Mouse (Mus musculus) small intestine, adult 2 months (tissue): Measurements from ENCODE around the gene C4b. TPM values are rescaled to one million over a fixed set of nuclear protein-coding genes. Genes with fewer than 3 reads are reported as not detected.
"Not testable (repeated sequence)": the region's sequence is repeated elsewhere in the genome, so short reads cannot be mapped to it uniquely, and the experiment has no call there.

Experiments used
- H3K27ac ChIP-seq: fragments of 200-500 bp; 2 replicates; pipeline ENCODE4 v1.5.1; 2012; ENCODE audit warnings: low read depth, low read length, control low read depth, inconsistent platforms; ENCODE audit not compliant: insufficient read depth
- H3K27me3 ChIP-seq: fragments of 200-500 bp; 2 replicates; pipeline ENCODE4 v1.6.1; 2012; ENCODE audit warnings: mild to moderate bottlenecking, moderate library complexity, low read length, inconsistent platforms; ENCODE audit not compliant: control insufficient read depth, insufficient read depth
- H3K36me3 ChIP-seq: fragments of 200-500 bp; 2 replicates; pipeline ENCODE4 v1.6.1; 2012; ENCODE audit warnings: mild to moderate bottlenecking, low read length, control low read depth, inconsistent platforms; ENCODE audit not compliant: control insufficient read depth, insufficient read depth
- H3K4me1 ChIP-seq: fragments of 200-500 bp; 2 replicates; pipeline ENCODE4 v1.6.1; 2012; ENCODE audit warnings: low read length, inconsistent platforms, mixed read lengths; ENCODE audit not compliant: control insufficient read depth, insufficient read depth, insufficient read length
- H3K4me3 ChIP-seq: fragments of 200-500 bp; 2 replicates; pipeline ENCODE4 v1.5.1; 2012; ENCODE audit warnings: low read depth, mild to moderate bottlenecking, control low read depth, inconsistent platforms, low read length, moderate library complexity
- CTCF ChIP-seq: fragments of 200-500 bp; IDR thresholded peaks from 2 replicates; pipeline ENCODE4 v1.5.1; 2012; ENCODE audit warnings: low read depth, mild to moderate bottlenecking, control low read depth, inconsistent platforms, low read length, moderate library complexity, mixed read lengths; ENCODE audit not compliant: insufficient replicate concordance, insufficient read length; ENCODE audit errors: extremely low read depth
- POLR2A ChIP-seq: fragments of 200-500 bp; IDR thresholded peaks from 2 replicates; pipeline ENCODE4 v1.6.1; 2012; ENCODE audit warnings: low read depth, mild to moderate bottlenecking, control low read depth, inconsistent platforms, low read length, moderate library complexity
- WGBS: fragments of 180-500 bp; shearing (Covaris S2); methylation state at CpG from one replicate; pipeline ENCODE4 v1.1.7; 2018; 5-methylcytosine and 5-hydroxymethylcytosine counted together
- polyA plus RNA-seq: library from polyadenylated mRNA; depleted of rRNA; stranded (reverse); fragments of >200 nt; gene quantifications from 2 replicates; pipeline ENCODE4 v1.2.3, GENCODE M21; 2012

C4b gene
- polyA plus RNA-seq, 1 experiment = 16.8 TPM

- H3K27ac ChIP-seq, H3K36me3 ChIP-seq, H3K4me1 ChIP-seq, H3K27me3 ChIP-seq, H3K4me3 ChIP-seq: not testable (repeated sequence)
- WGBS = 75% methylated on average over 12 of the region's 12 CpGs
Measured at GRCm38 (mm10) chr17:34729779-34730553, 13.7 kb downstream of the C4b start.

GRCm38 (mm10) chr17:34729155-34729554 is 14.5 kb downstream of the C4b start:
- H3K27me3 ChIP-seq, H3K4me1 ChIP-seq, H3K36me3 ChIP-seq, H3K4me3 ChIP-seq, H3K27ac ChIP-seq: not testable (repeated sequence)
- 72% methylated on average over 11 of the region's 11 CpGs for WGBS

- no peaks in the 10 kb centered on the region for H3K27me3 ChIP-seq
- H3K27ac ChIP-seq = no peak overlapping the region
- H3K4me1 ChIP-seq = no peaks in the 10 kb centered on the region
- no peak overlapping the region for H3K4me3 ChIP-seq
- WGBS = 74% methylated on average over 2 of the region's 2 CpGs
- TF ChIP-seq CTCF (no peak), POLR2A (no peak)
- H3K36me3 ChIP-seq = no peaks in the 10 kb centered on the region
Measured at GRCm38 (mm10) chr17:34727887-34728286, 15.8 kb downstream of the C4b start.

- no peaks in the 10 kb centered on the region for H3K36me3 ChIP-seq
- H3K27me3 ChIP-seq = no peaks in the 10 kb centered on the region
- no peak overlapping the region for H3K27ac ChIP-seq
- no peak overlapping the region for H3K4me3 ChIP-seq
- no peaks in the 10 kb centered on the region for H3K4me1 ChIP-seq
- TF ChIP-seq POLR2A = no peak
- no peak for TF ChIP-seq CTCF
- 81% methylated on average over 4 of the region's 4 CpGs for WGBS
Measured at GRCm38 (mm10) chr17:34723066-34723465, 20.6 kb downstream of the C4b start.

GRCm38 (mm10) chr17:34722238-34722637 is 21.4 kb downstream of the C4b start:
- not testable (repeated sequence) for H3K4me3 ChIP-seq, H3K27ac ChIP-seq, H3K4me1 ChIP-seq, H3K27me3 ChIP-seq, H3K36me3 ChIP-seq
- 97% methylated on average over 2 of the region's 4 CpGs for WGBS

- not testable (repeated sequence) for H3K4me1 ChIP-seq, H3K36me3 ChIP-seq, H3K27me3 ChIP-seq, H3K27ac ChIP-seq, H3K4me3 ChIP-seq
- WGBS = 50% methylated on average over 8 of the region's 8 CpGs
Measured at GRCm38 (mm10) chr17:34719886-34720285, 23.8 kb downstream of the C4b start.

GRCm38 (mm10) chr17:34717401-34717800 is 26.3 kb downstream of the C4b start:
- no peak overlapping the region for H3K4me3 ChIP-seq
- no peaks in the 10 kb centered on the region for H3K27me3 ChIP-seq
- H3K36me3 ChIP-seq = no peaks in the 10 kb centered on the region
- TF ChIP-seq CTCF (no peak), POLR2A (no peak)
- 71% methylated on average over 11 of the region's 11 CpGs for WGBS
- H3K27ac ChIP-seq = no peak overlapping the region
- no peaks in the 10 kb centered on the region for H3K4me1 ChIP-seq

- no peak overlapping the region for H3K4me3 ChIP-seq
- WGBS = 87% methylated on average over 15 of the region's 15 CpGs
- no peak for TF ChIP-seq CTCF
- TF ChIP-seq POLR2A = no peak
- no peaks in the 10 kb centered on the region for H3K27me3 ChIP-seq
- H3K27ac ChIP-seq = no peak overlapping the region
- H3K4me1 ChIP-seq = no peaks in the 10 kb centered on the region
- H3K36me3 ChIP-seq = no peaks in the 10 kb centered on the region
Measured at GRCm38 (mm10) chr17:34716247-34716646, 27.4 kb downstream of the C4b start.

GRCm38 (mm10) chr17:34715451-34715850 is 28.2 kb downstream of the C4b start:
- H3K27ac ChIP-seq, H3K4me3 ChIP-seq, H3K36me3 ChIP-seq, H3K27me3 ChIP-seq, H3K4me1 ChIP-seq: not testable (repeated sequence)
- 91% methylated on average over 7 of the region's 7 CpGs for WGBS

- WGBS = 70% methylated on average over 5 of the region's 5 CpGs
- not testable (repeated sequence) for H3K27ac ChIP-seq, H3K4me1 ChIP-seq, H3K36me3 ChIP-seq, H3K4me3 ChIP-seq, H3K27me3 ChIP-seq
Measured at GRCm38 (mm10) chr17:34714908-34715445, 28.7 kb downstream of the C4b start.
